Mouse (Mus musculus) liver, adult 2 months (tissue): ENCODE results near the gene Slc39a1. TPM values are rescaled to one million over a fixed set of nuclear protein-coding genes. Genes with fewer than 3 reads are reported as not detected.
"Not testable (repeated sequence)": the region's sequence is repeated elsewhere in the genome, so short reads cannot be mapped to it uniquely, and the experiment has no call there.

Experiments used
- DNase-seq: peaks from one replicate; pipeline ENCODE4 v3.0.0-alpha.2; 2011; ENCODE audit warnings: low read depth, low spot score; ENCODE audit errors: extremely low read depth
- H3K27ac ChIP-seq: fragments of 200-500 bp; replicated peaks from 2 replicates; pipeline ENCODE4 v1.5.1; 2012; ENCODE audit warnings: low read depth, mild to moderate bottlenecking, control low read depth, inconsistent platforms, low read length; ENCODE audit not compliant: insufficient read depth
- H3K27me3 ChIP-seq: fragments of 200-500 bp; 2 replicates; pipeline ENCODE4 v1.6.1; 2012; ENCODE audit warnings: mild to moderate bottlenecking, moderate library complexity, low read length, inconsistent platforms; ENCODE audit not compliant: control insufficient read depth, insufficient read depth
- H3K36me3 ChIP-seq: fragments of 200-500 bp; 2 replicates; pipeline ENCODE4 v1.6.1; 2012; ENCODE audit warnings: low read length, inconsistent platforms; ENCODE audit not compliant: control insufficient read depth, insufficient read depth
- H3K4me1 ChIP-seq: fragments of 200-500 bp; 2 replicates; pipeline ENCODE4 v1.6.1; 2011; ENCODE audit warnings: low read length; ENCODE audit not compliant: control insufficient read depth, insufficient read depth
- H3K4me3 ChIP-seq: fragments of 200-500 bp; 2 replicates; pipeline ENCODE4 v1.5.1; 2011; ENCODE audit warnings: low read depth, mild to moderate bottlenecking, control low read depth, low read length, moderate library complexity; ENCODE audit not compliant: insufficient read depth
- H3K79me2 ChIP-seq: fragments of 200-500 bp; 2 replicates; pipeline ENCODE4 v1.6.1; 2012; ENCODE audit warnings: inconsistent platforms, mild to moderate bottlenecking, low read length, moderate library complexity; ENCODE audit not compliant: control insufficient read depth, insufficient read depth
- H3K9ac ChIP-seq: fragments of 200-500 bp; 2 replicates; pipeline ENCODE4 v1.6.1; 2012; ENCODE audit warnings: low read depth, mild to moderate bottlenecking, control low read depth, inconsistent platforms, low read length
- CTCF ChIP-seq: fragments of 200-500 bp; IDR thresholded peaks from 2 replicates; pipeline ENCODE4 v1.5.1; 2011; ENCODE audit warnings: low read depth, low read length, control low read depth
- POLR2A ChIP-seq: fragments of 200-500 bp; IDR thresholded peaks from 2 replicates; pipeline ENCODE4 v1.6.1; 2011; ENCODE audit warnings: low read length, control low read depth; ENCODE audit not compliant: insufficient read depth; ENCODE audit errors: extremely low read depth
- WGBS: fragments of 180-500 bp; shearing (Covaris S2); methylation state at CpG from one replicate; pipeline ENCODE4 v1.1.7; 2018; 5-methylcytosine and 5-hydroxymethylcytosine counted together
- polyA plus RNA-seq: library from polyadenylated mRNA; depleted of rRNA; stranded (reverse); fragments of >200 nt; gene quantifications from 2 replicates; pipeline ENCODE4 v1.2.3, GENCODE M21; 2012
- total RNA-seq: library from RNA; depleted of rRNA; stranded (reverse); fragments of >200 nt; gene quantifications from 2 replicates; pipeline ENCODE4 v1.2.3, GENCODE M21; 2014

Slc39a1 gene
- total and polyA plus RNA-seq, 2 experiments, result 59.3 to 68.0 TPM

GRCm38 (mm10) chr3:90245406-90245805, 2.6 kb upstream of the Slc39a1 start:
- TF ChIP-seq POLR2A (no peak), CTCF (no peak)
- H3K4me3 ChIP-seq, result no peak overlapping the region
- H3K9ac ChIP-seq, result no peak overlapping the region
- H3K27me3 ChIP-seq, result no peaks in the 10 kb centered on the region
- DNase-seq, result no peak
- no peak overlapping the region for H3K27ac ChIP-seq
- peaks cover 6% of the 10 kb centered on the region; the same call in 1 of the 2 replicates for H3K79me2 ChIP-seq
- H3K4me1 ChIP-seq, result peaks cover 2% of the 10 kb centered on the region; the same call in 1 of the 2 replicates
- WGBS, result 60% methylated on average over 2 of the region's 2 CpGs
- 0 out of 2 replicates have a peak, but pooled peaks cover 3% of the 10 kb centered on the region for H3K36me3 ChIP-seq

- no peak for TF ChIP-seq CTCF
- TF ChIP-seq POLR2A, result no peak
- peaks cover 9% of the 10 kb centered on the region; the same call in 1 of the 2 replicates for H3K36me3 ChIP-seq
- DNase-seq, result peak; percentile 70
- peaks cover 6% of the 10 kb centered on the region; the same call in 1 of the 2 replicates for H3K79me2 ChIP-seq
- peak overlapping the region; percentile 50 for H3K4me3 ChIP-seq
- peak overlapping the region; percentile 71 for H3K9ac ChIP-seq
- 0% methylated on average over 3 of the region's 3 CpGs for WGBS
- H3K27ac ChIP-seq, result peak overlapping the region; percentile 93
- peaks cover 2% of the 10 kb centered on the region; the same call in 1 of the 2 replicates for H3K4me1 ChIP-seq
- no peaks in the 10 kb centered on the region for H3K27me3 ChIP-seq
Measured at GRCm38 (mm10) chr3:90247630-90247959, 377 bp upstream of the Slc39a1 start.

- Histone ChIP-seq H3K79me2 (peaks cover 6% of the 10 kb centered on the region; the same call in 1 of the 2 replicates), H3K27ac (peak overlapping the region; percentile 91), H3K9ac (peak overlapping the region; percentile 79), H3K4me1 (peaks cover 4% of the 10 kb centered on the region; the same call in 1 of the 2 replicates), H3K4me3 (peak overlapping the region; percentile 72), H3K36me3 (peaks cover 9% of the 10 kb centered on the region; the same call in 1 of the 2 replicates), H3K27me3 (no peaks in the 10 kb centered on the region)
- peak; percentile 52 for DNase-seq
- TF ChIP-seq CTCF, result no peak
- no peak for TF ChIP-seq POLR2A
- under 1% methylated on average over 10 of the region's 10 CpGs for WGBS
Measured at GRCm38 (mm10) chr3:90248746-90249100, 751 bp downstream of the Slc39a1 start.

- 71% methylated on average over 6 of the region's 6 CpGs for WGBS
- TF ChIP-seq POLR2A (no peak), CTCF (no peak)
- Histone ChIP-seq H3K4me3 (no peak overlapping the region), H3K27ac (no peak overlapping the region), H3K27me3 (no peaks in the 10 kb centered on the region), H3K36me3 (peaks cover 9% of the 10 kb centered on the region; the same call in 1 of the 2 replicates), H3K9ac (no peak overlapping the region), H3K4me1 (peaks cover 10% of the 10 kb centered on the region), H3K79me2 (peaks cover 18% of the 10 kb centered on the region; the same call in 1 of the 2 replicates)
- no peak for DNase-seq
Measured at GRCm38 (mm10) chr3:90250791-90251190, 2.8 kb downstream of the Slc39a1 start.

GRCm38 (mm10) chr3:90251731-90252226, 3.8 kb downstream of the Slc39a1 start:
- H3K36me3 ChIP-seq, H3K27me3 ChIP-seq, H3K27ac ChIP-seq, H3K4me1 ChIP-seq, H3K4me3 ChIP-seq, DNase-seq, H3K9ac ChIP-seq: not testable (repeated sequence)
- 90% methylated on average over 10 of the region's 12 CpGs for whole genome bisulfite sequencing
- H3K79me2 ChIP-seq, result peaks cover 27% of the 10 kb centered on the region; the same call in 1 of the 2 replicates

GRCm38 (mm10) chr3:90252659-90253058, 4.7 kb downstream of the Slc39a1 start:
- WGBS, result 53% methylated on average over 2 of the region's 2 CpGs
- H3K9ac ChIP-seq, H3K27me3 ChIP-seq, H3K36me3 ChIP-seq, H3K27ac ChIP-seq, H3K4me3 ChIP-seq: not testable (repeated sequence)
- H3K79me2 ChIP-seq, result peaks cover 34% of the 10 kb centered on the region; the same call in 1 of the 2 replicates
- peaks cover 13% of the 10 kb centered on the region for H3K4me1 ChIP-seq
- peak; percentile 76 for DNase-seq

GRCm38 (mm10) chr3:90253174-90253573, 5.2 kb downstream of the Slc39a1 start:
- Histone ChIP-seq H3K79me2 (peaks cover 34% of the 10 kb centered on the region; the same call in 1 of the 2 replicates), H3K27ac (peak overlapping the region; percentile 32; the same call in 1 of the 2 replicates), H3K4me1 (peaks cover 15% of the 10 kb centered on the region)
- H3K36me3 ChIP-seq, H3K4me3 ChIP-seq, H3K27me3 ChIP-seq, DNase-seq, H3K9ac ChIP-seq: not testable (repeated sequence)
- 71% methylated on average over 1 of the region's 1 CpGs for WGBS
